Mouse (Mus musculus): ENCODE measurements at regions not wholly inside any gene's neighbourhood (a gene's known extent, or its start where the extent isn't known, plus 50 kb on each side); places are given as distances from the start of the nearest gene placed in this dataset.

GRCm38 (mm10) chr14:28820970-28821369, 197.0 kb upstream of the Lrtm1 start:
- no peak for TF ChIP-seq CTCF (IDR thresholded peaks at IDR 0.05; ENCODE audit: low read depth)
- TF ChIP-seq EP300 (IDR thresholded peaks at IDR 0.05; ENCODE audit: low read depth) = no peak
